8 mouse cellular contexts compared by ENCODE assay signal in the genomic region with DNA sequence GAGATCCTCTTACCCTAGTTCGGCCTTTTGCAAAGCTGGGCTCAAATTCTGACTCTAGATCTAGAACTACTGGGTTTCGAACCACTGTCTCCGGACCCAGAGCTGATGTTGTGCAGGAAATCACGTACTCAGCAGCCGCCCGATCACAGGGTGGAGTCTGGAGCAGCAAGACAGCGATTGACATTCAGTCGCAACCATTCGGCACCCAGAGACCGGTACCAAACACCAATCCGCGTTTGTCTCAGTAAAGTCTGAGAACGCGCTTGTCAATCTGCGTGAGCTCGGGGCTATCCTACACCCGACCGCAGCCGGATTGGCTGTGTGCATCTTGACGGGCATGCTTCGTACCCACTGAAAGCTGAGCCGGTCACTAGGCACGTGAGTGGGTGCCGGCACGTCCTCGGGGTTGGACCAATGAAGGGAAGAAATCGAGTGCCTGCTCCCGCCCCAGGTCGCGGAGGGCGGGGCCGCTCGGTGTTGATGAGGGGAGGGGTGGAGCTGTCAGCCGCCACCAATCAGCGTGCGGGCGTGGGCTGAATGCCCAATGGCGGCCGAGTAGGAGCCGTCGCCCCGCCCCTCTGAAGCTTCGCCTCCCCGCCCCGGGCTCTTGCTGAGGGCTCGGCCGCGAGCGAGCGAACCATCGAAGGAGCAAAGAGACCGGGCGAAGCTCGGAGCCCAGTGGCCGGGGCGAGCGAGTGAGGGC. TPM values are rescaled to one million over a fixed set of nuclear protein-coding genes. Genes with fewer than 3 reads are reported as not detected.
A peak's percentile ranks its signal among the peaks of the same experiment; 100 is the strongest.
DNase-seq lines count a peak whose midpoint lies in the region; ATAC-seq lines count a peak whose summit lies in the region.

Gene Kdm4b, plus strand, starts transcription at position 613 of the 703 bp plus-strand sequence.

- ATAC-seq in megakaryocyte progenitor cell, adult 5-6 weeks (replicated peaks; ENCODE audit: poor library complexity) = peak; percentile 93

- DNase-seq in adipocyte (ENCODE audit: low spot score) = peak; percentile 100
- peak; percentile 99 for DNase-seq in embryo, embryonic 10 days (ENCODE audit: low spot score)
- DNase-seq in gastrocnemius, postnatal 10 days = peak; percentile 99
- peak; percentile 99 for DNase-seq in induced T-regulatory cell, adult 2 months (ENCODE audit: low read depth)
- peak; percentile 100 for DNase-seq in left cerebral cortex, adult 9 months (ENCODE audit: low spot score in 2 of 2)
- DNase-seq in right cerebral cortex, postnatal 14 days = peak; percentile 98
- peak; percentile 97 to 99 for DNase-seq in urinary bladder, postnatal 36 days (ENCODE audit: low spot score in 2 of 2)

RNA-seq across cellular contexts. Expression of gene Kdm4b, which starts in this region (rescaled TPM):
- 10 to 100 TPM; 24.9 to 28.6 TPM for total RNA-seq in gastrocnemius, postnatal 10 days (2021)
- total RNA-seq in megakaryocyte progenitor cell, adult 5-6 weeks (2015) = 6.7 and 8.5 TPM in 2 replicates
- total RNA-seq in megakaryocyte progenitor cell, adult 5-6 weeks (2017) = 5.9 and 7.3 TPM in 2 replicates

Comparison
In these comparisons a context has a peak if more than half of its experiments do, and no peak if none do; other contexts are left out.
1. Peak in every context shown above with its lines: DNase-seq and ATAC-seq.